Mouse (Mus musculus) stomach, embryonic 14.5 days (tissue): ENCODE measurements around the gene Odf2l. TPM values are rescaled to one million over a fixed set of nuclear protein-coding genes. Genes with fewer than 3 reads are reported as not detected.

ENCODE experiments used
- ATAC-seq: fragments of 200-750 bp; cut with Nextera tagmentation; 2 replicates; pipeline ENCODE4 v1.8.0; 2017; ENCODE audit warnings: low read depth, moderate TSS enrichment; ENCODE audit not compliant: insufficient number of reproducible peaks, insufficient read depth, low FRiP score
- H3K27ac ChIP-seq: fragments of 300-500 bp; sonication (generic); 2 replicates; pipeline ENCODE4 v1.5.1; 2014; ENCODE audit warnings: mild to moderate bottlenecking, low read length, moderate library complexity, mixed read lengths
- H3K27me3 ChIP-seq: fragments of 300-500 bp; sonication (generic); 2 replicates; pipeline ENCODE4 v1.6.1; 2014; ENCODE audit warnings: low read length, control low read depth, mixed read lengths; ENCODE audit not compliant: control insufficient read depth, insufficient read depth
- H3K36me3 ChIP-seq: fragments of 300-500 bp; sonication (generic); 2 replicates; pipeline ENCODE4 v1.6.1; 2014; ENCODE audit warnings: mild to moderate bottlenecking, control low read depth, low read length, moderate library complexity, mixed read lengths; ENCODE audit not compliant: control insufficient read depth, insufficient read depth
- H3K4me1 ChIP-seq: fragments of 300-500 bp; sonication (generic); 2 replicates; pipeline ENCODE4 v1.6.1; 2014; ENCODE audit warnings: low read length, control low read depth, mixed read lengths; ENCODE audit not compliant: control insufficient read depth, insufficient read depth
- H3K4me2 ChIP-seq: fragments of 300-500 bp; sonication (generic); replicated peaks from 2 replicates; pipeline ENCODE4 v1.6.1; 2014; ENCODE audit warnings: low read depth, low read length, control low read depth
- H3K4me3 ChIP-seq: fragments of 300-500 bp; sonication (generic); 2 replicates; pipeline ENCODE4 v1.5.1; 2014; ENCODE audit warnings: low read depth, low read length, control low read depth
- H3K9ac ChIP-seq: fragments of 300-500 bp; sonication (generic); replicated peaks from 2 replicates; pipeline ENCODE4 v1.6.1; 2014; ENCODE audit warnings: low read depth, mild to moderate bottlenecking, control low read depth, low read length, moderate library complexity, mixed read lengths
- H3K9me3 ChIP-seq: fragments of 300-500 bp; sonication (generic); 2 replicates; pipeline ENCODE4 v1.6.1; 2016; ENCODE audit warnings: low read depth, low read length, control low read depth; ENCODE audit not compliant: control insufficient read depth
- WGBS: fragments of 180-500 bp; shearing (Covaris S2); extraction: QIAGEN DNeasy Blood & Tissue Kit; methylation state at CpG from one replicate; pipeline ENCODE4 v1.1.7; 2014; 5-methylcytosine and 5-hydroxymethylcytosine counted together
- polyA plus RNA-seq: library from polyadenylated mRNA; unstranded; fragments of >200 nt; fragmentation: Nextera tagmentation; extraction: Ambion mirVana; gene quantifications from 2 replicates; pipeline ENCODE4 v1.2.1, GENCODE M21; 2014

Gene Odf2l
- polyA plus RNA-seq, 1 experiment from 2014 or later, result 23.4 TPM

- Histone ChIP-seq H3K36me3 (no peaks in the 10 kb centered on the region), H3K27me3 (no peaks in the 10 kb centered on the region), H3K4me2 (no peak overlapping the region), H3K9me3 (no peaks in the 10 kb centered on the region), H3K4me1 (no peaks in the 10 kb centered on the region), H3K4me3 (no peak overlapping the region), H3K27ac (no peak overlapping the region), H3K9ac (no peak overlapping the region)
- WGBS, result 83% methylated on average over 4 of the region's 4 CpGs
- no peak for ATAC-seq
Observed at GRCm38 (mm10) chr3:145170028-145170427, 51.6 kb downstream of the Odf2l start.

GRCm38 (mm10) chr3:145170604-145171389, 52.4 kb downstream of the Odf2l start:
- 71% methylated on average over 6 of the region's 6 CpGs for WGBS
- Histone ChIP-seq H3K27ac (no peak overlapping the region), H3K4me3 (no peak overlapping the region), H3K9ac (no peak overlapping the region), H3K4me1 (no peaks in the 10 kb centered on the region), H3K27me3 (no peaks in the 10 kb centered on the region), H3K9me3 (no peaks in the 10 kb centered on the region), H3K36me3 (no peaks in the 10 kb centered on the region), H3K4me2 (no peak overlapping the region)
- no peak for ATAC-seq

GRCm38 (mm10) chr3:145171390-145172060, 53.1 kb downstream of the Odf2l start:
- Histone ChIP-seq H3K4me3 (no peak overlapping the region), H3K9ac (no peak overlapping the region), H3K27ac (no peak overlapping the region), H3K4me1 (no peaks in the 10 kb centered on the region), H3K4me2 (no peak overlapping the region), H3K27me3 (no peaks in the 10 kb centered on the region), H3K9me3 (no peaks in the 10 kb centered on the region), H3K36me3 (no peaks in the 10 kb centered on the region)
- WGBS, result 83% methylated on average over 4 of the region's 4 CpGs
- no peak for ATAC-seq

- H3K27me3 ChIP-seq, result no peaks in the 10 kb centered on the region
- no peaks in the 10 kb centered on the region for H3K36me3 ChIP-seq
- H3K4me2 ChIP-seq, result no peak overlapping the region
- no peak for ATAC-seq
- no peaks in the 10 kb centered on the region for H3K4me1 ChIP-seq
- no peak overlapping the region for H3K9ac ChIP-seq
- no peaks in the 10 kb centered on the region for H3K9me3 ChIP-seq
- no peak overlapping the region for H3K27ac ChIP-seq
- H3K4me3 ChIP-seq, result no peak overlapping the region
Observed at GRCm38 (mm10) chr3:145184645-145185044, 66.3 kb downstream of the Odf2l start.

GRCm38 (mm10) chr3:145191972-145192371, 73.6 kb downstream of the Odf2l start:
- H3K36me3 ChIP-seq, result no peaks in the 10 kb centered on the region
- no peak overlapping the region for H3K27ac ChIP-seq
- no peak overlapping the region for H3K9ac ChIP-seq
- no peaks in the 10 kb centered on the region for H3K4me1 ChIP-seq
- H3K27me3 ChIP-seq, result no peaks in the 10 kb centered on the region
- no peak for ATAC-seq
- H3K4me2 ChIP-seq, result no peak overlapping the region
- 93% methylated on average over 2 of the region's 2 CpGs for WGBS
- no peak overlapping the region for H3K4me3 ChIP-seq
- no peaks in the 10 kb centered on the region for H3K9me3 ChIP-seq

- Histone ChIP-seq H3K36me3 (no peaks in the 10 kb centered on the region), H3K9me3 (no peaks in the 10 kb centered on the region), H3K4me1 (no peaks in the 10 kb centered on the region), H3K4me3 (no peak overlapping the region), H3K4me2 (no peak overlapping the region), H3K27ac (no peak overlapping the region), H3K27me3 (no peaks in the 10 kb centered on the region), H3K9ac (no peak overlapping the region)
- 65% methylated on average over 8 of the region's 8 CpGs for WGBS
- no peak for ATAC-seq
Observed at GRCm38 (mm10) chr3:145195240-145195923, 77.0 kb downstream of the Odf2l start.

- H3K27ac ChIP-seq, result no peak overlapping the region
- H3K4me2 ChIP-seq, result no peak overlapping the region
- WGBS, result 81% methylated on average over 2 of the region's 2 CpGs
Observed at GRCm38 (mm10) chr3:145198050-145198449, 79.7 kb downstream of the Odf2l start.

More at GRCm38 (mm10) chr3:145198050-145198449, 79.7 kb downstream of the Odf2l start:
- Histone ChIP-seq H3K9me3 (no peaks in the 10 kb centered on the region), H3K4me3 (no peak overlapping the region), H3K4me1 (no peaks in the 10 kb centered on the region), H3K27me3 (no peaks in the 10 kb centered on the region), H3K36me3 (no peaks in the 10 kb centered on the region), H3K9ac (no peak overlapping the region)
- no peak for ATAC-seq
